Mouse (Mus musculus): Measurements from ENCODE around the gene Nin. TPM values are rescaled to one million over a fixed set of nuclear protein-coding genes. Genes with fewer than 3 reads are reported as not detected.

Gene Nin
- 9.0 and 13.9 TPM in 2 replicates for total RNA-seq (2012; rRNA removed)

GRCm38 (mm10) chr12:70113351-70113750, at the start of gene Nin:
TSS of gene Nin (minus strand) at chr12:70113717.
- Histone ChIP-seq H3K4me3 (ENCODE audit: insufficient read depth in 1 of 2, low read depth in 1 of 2, low read length in 2 of 2, poor library complexity in 1 of 2, severe bottlenecking in 1 of 2) (0 out of 4 replicates have a peak within 1 kb of the TSS, but pooled peaks of 1 of the 2 experiments have one; percentile 83), H3K36me3 (ENCODE audit: control insufficient read depth, insufficient read depth, low read length, poor library complexity, severe bottlenecking) (no peaks in the 10 kb centered on the region), H3K4me1 (ENCODE audit: control insufficient read depth in 2 of 2, insufficient read depth in 2 of 2, low read length in 2 of 2, poor library complexity in 1 of 2) (peaks cover 3 to 8% of the 10 kb centered on the region in 2 experiments; a peak in 2 of 4 replicates), H3K9ac (ENCODE audit: insufficient read depth, low read depth, low read length, poor library complexity, severe bottlenecking) (no peak within 1 kb of the TSS), H3K27ac (ENCODE audit: insufficient read depth, low read depth, low read length, poor library complexity, severe bottlenecking) (no peak within 1 kb of the TSS), H3K9me3 (ENCODE audit: control insufficient read depth, insufficient read depth, low read depth, low read length) (no peaks in the 10 kb centered on the region)
- TF ChIP-seq HCFC1 (IDR thresholded peaks at IDR 0.05; ENCODE audit: borderline replicate concordance, insufficient read depth, low read length), result no peak
- no peak for TF ChIP-seq CHD2 (IDR thresholded peaks at IDR 0.05; ENCODE audit: low read depth, low read length)
- no peak for TF ChIP-seq ZC3H11A (IDR thresholded peaks at IDR 0.05; ENCODE audit: borderline replicate concordance, low read depth, low read length)
- no peak for TF ChIP-seq ZNF384 (IDR thresholded peaks at IDR 0.05; ENCODE audit: low read depth, low read length)
- TF ChIP-seq MAFK (IDR thresholded peaks at IDR 0.05; ENCODE audit: insufficient read depth, low read depth, low read length), result no peak
- in situ Hi-C loops (cut with MboI; ENCODE audit: low sequenced_read_pairs in 2 of 2, unreplicated experiment in 2 of 2), result no loop called here
- DNase-seq (ENCODE audit: low read depth, low spot score), result no peak

GRCm38 (mm10) chr12:70161057-70161456, 47.5 kb upstream of the Nin start:
- no peak for DNase-seq (ENCODE audit: low read depth, low spot score)
- H3K4me3 ChIP-seq (ENCODE audit: insufficient read depth in 1 of 2, low read depth in 1 of 2, low read length in 2 of 2, poor library complexity in 1 of 2, severe bottlenecking in 1 of 2), result no peak overlapping the region
- no peak for TF ChIP-seq ZNF384 (IDR thresholded peaks at IDR 0.05; ENCODE audit: low read depth, low read length)
- TF ChIP-seq MAFK (IDR thresholded peaks at IDR 0.05; ENCODE audit: insufficient read depth, low read depth, low read length), result no peak
- no peak for TF ChIP-seq CHD2 (IDR thresholded peaks at IDR 0.05; ENCODE audit: low read depth, low read length)
- no peak for TF ChIP-seq ZC3H11A (IDR thresholded peaks at IDR 0.05; ENCODE audit: borderline replicate concordance, low read depth, low read length)
- H3K9ac ChIP-seq (ENCODE audit: insufficient read depth, low read depth, low read length, poor library complexity, severe bottlenecking), result no peak overlapping the region
- no peaks in the 10 kb centered on the region for H3K4me1 ChIP-seq (ENCODE audit: control insufficient read depth in 2 of 2, insufficient read depth in 2 of 2, low read length in 2 of 2, poor library complexity in 1 of 2)
- no peaks in the 10 kb centered on the region for H3K36me3 ChIP-seq (ENCODE audit: control insufficient read depth, insufficient read depth, low read length, poor library complexity, severe bottlenecking)
- no peak overlapping the region for H3K27ac ChIP-seq (ENCODE audit: insufficient read depth, low read depth, low read length, poor library complexity, severe bottlenecking)
- H3K9me3 ChIP-seq (ENCODE audit: control insufficient read depth, insufficient read depth, low read depth, low read length), result no peaks in the 10 kb centered on the region
- in situ Hi-C loops (cut with MboI; ENCODE audit: low sequenced_read_pairs in 2 of 2, unreplicated experiment in 2 of 2), result no loop called here

GRCm38 (mm10) chr12:70157292-70158066, 44.0 kb upstream of the Nin start:
- H3K27ac ChIP-seq (ENCODE audit: insufficient read depth, low read depth, low read length, poor library complexity, severe bottlenecking), result no peak overlapping the region
- TF ChIP-seq ZC3H11A (IDR thresholded peaks at IDR 0.05; ENCODE audit: borderline replicate concordance, low read depth, low read length), result no peak
- no peak for TF ChIP-seq ZNF384 (IDR thresholded peaks at IDR 0.05; ENCODE audit: low read depth, low read length)
- H3K4me3 ChIP-seq (ENCODE audit: insufficient read depth in 1 of 2, low read depth in 1 of 2, low read length in 2 of 2, poor library complexity in 1 of 2, severe bottlenecking in 1 of 2), result no peak overlapping the region
- no peak for DNase-seq (ENCODE audit: low read depth, low spot score)
- no peak overlapping the region for H3K9ac ChIP-seq (ENCODE audit: insufficient read depth, low read depth, low read length, poor library complexity, severe bottlenecking)
- no peaks in the 10 kb centered on the region for H3K9me3 ChIP-seq (ENCODE audit: control insufficient read depth, insufficient read depth, low read depth, low read length)
- no peaks in the 10 kb centered on the region for H3K36me3 ChIP-seq (ENCODE audit: control insufficient read depth, insufficient read depth, low read length, poor library complexity, severe bottlenecking)
- in situ Hi-C loops (cut with MboI; ENCODE audit: low sequenced_read_pairs in 2 of 2, unreplicated experiment in 2 of 2), result no loop called here
- peaks cover 0 to 5% of the 10 kb centered on the region in 2 experiments; a peak in 1 of 4 replicates for H3K4me1 ChIP-seq (ENCODE audit: control insufficient read depth in 2 of 2, insufficient read depth in 2 of 2, low read length in 2 of 2, poor library complexity in 1 of 2)

- H3K9ac ChIP-seq (ENCODE audit: insufficient read depth, low read depth, low read length, poor library complexity, severe bottlenecking), result no peak overlapping the region
- H3K4me3 ChIP-seq (ENCODE audit: insufficient read depth in 1 of 2, low read depth in 1 of 2, low read length in 2 of 2, poor library complexity in 1 of 2, severe bottlenecking in 1 of 2), result no peak overlapping the region
- no peak for TF ChIP-seq ZC3H11A (IDR thresholded peaks at IDR 0.05; ENCODE audit: borderline replicate concordance, low read depth, low read length)
- no peak for TF ChIP-seq MAFK (IDR thresholded peaks at IDR 0.05; ENCODE audit: insufficient read depth, low read depth, low read length)
- no peak for TF ChIP-seq CHD2 (IDR thresholded peaks at IDR 0.05; ENCODE audit: low read depth, low read length)
- no peak for TF ChIP-seq HCFC1 (IDR thresholded peaks at IDR 0.05; ENCODE audit: borderline replicate concordance, insufficient read depth, low read length)
- no peak for TF ChIP-seq ZNF384 (IDR thresholded peaks at IDR 0.05; ENCODE audit: low read depth, low read length)
- no peaks in the 10 kb centered on the region for H3K9me3 ChIP-seq (ENCODE audit: control insufficient read depth, insufficient read depth, low read depth, low read length)
- H3K4me1 ChIP-seq (ENCODE audit: control insufficient read depth in 2 of 2, insufficient read depth in 2 of 2, low read length in 2 of 2, poor library complexity in 1 of 2), result peaks cover 0 to 5% of the 10 kb centered on the region in 2 experiments; a peak in 1 of 4 replicates
- no peak overlapping the region for H3K27ac ChIP-seq (ENCODE audit: insufficient read depth, low read depth, low read length, poor library complexity, severe bottlenecking)
- no peak for DNase-seq (ENCODE audit: low read depth, low spot score)
- in situ Hi-C loops (cut with MboI; ENCODE audit: low sequenced_read_pairs in 2 of 2, unreplicated experiment in 2 of 2), result no loop called here
- no peaks in the 10 kb centered on the region for H3K36me3 ChIP-seq (ENCODE audit: control insufficient read depth, insufficient read depth, low read length, poor library complexity, severe bottlenecking)
These were observed 42.7 kb upstream of the Nin start for GRCm38 (mm10) chr12:70156222-70156621.
